Mouse (Mus musculus) CH12.LX (cell line): ENCODE results near the gene Tmem219. TPM values are rescaled to one million over a fixed set of nuclear protein-coding genes. Genes with fewer than 3 reads are reported as not detected.

Experiments used
- DNase-seq: peaks from one replicate; pipeline ENCODE4 v3.0.0-alpha.2; 2013; ENCODE audit errors: extremely low read depth
- H3K27ac ChIP-seq: 2 replicates; pipeline ENCODE4 v1.5.1; 2012; ENCODE audit warnings: low read depth, mild to moderate bottlenecking, control low read depth, moderate library complexity; ENCODE audit not compliant: insufficient read depth
- H3K27me3 ChIP-seq: replicated peaks from 2 replicates; pipeline ENCODE3; 2012; ENCODE audit warnings: inconsistent platforms
- H3K36me3 ChIP-seq, 2 experiments: replicated peaks in 1 of 2; 2 replicates each; pipeline versions ENCODE3 to v1.6.1; 2012; ENCODE audit warnings: inconsistent platforms in 1 of 2, low read length in 1 of 2, mild to moderate bottlenecking in 1 of 2, mixed read lengths in 1 of 2, moderate library complexity in 1 of 2; ENCODE audit not compliant: control insufficient read depth in 1 of 2, insufficient read depth in 1 of 2
- H3K4me1 ChIP-seq, 2 experiments: 2 replicates each; pipeline ENCODE4 v1.6.1; 2012; ENCODE audit warnings: inconsistent platforms in 1 of 2, moderate library complexity in 1 of 2; ENCODE audit not compliant: insufficient read depth in 2 of 2, control insufficient read depth in 1 of 2
- H3K4me2 ChIP-seq: 2 replicates; pipeline ENCODE4 v1.6.1; 2012; ENCODE audit warnings: low read depth, mild to moderate bottlenecking, control low read depth; ENCODE audit not compliant: poor library complexity, insufficient read depth, severe bottlenecking
- H3K4me3 ChIP-seq, 3 experiments: fragments of 150-350 bp in 1 of 3; sonication (generic) in 1 of 3; replicated peaks in 1 of 3; 2 replicates each; pipeline versions ENCODE3 to v1.5.1; 2011 to 2012; ENCODE audit warnings: low read depth in 2 of 3, low read length in 2 of 3, mild to moderate bottlenecking in 2 of 3, moderate library complexity in 2 of 3, control low read depth in 1 of 3, improper control_type of control experiment in 1 of 3, inconsistent platforms in 1 of 3, mixed read lengths in 1 of 3; ENCODE audit not compliant: poor library complexity in 1 of 3
- H3K79me2 ChIP-seq: replicated peaks from 2 replicates; pipeline ENCODE4 v1.6.1; 2012; ENCODE audit warnings: mild to moderate bottlenecking, moderate library complexity; ENCODE audit not compliant: control insufficient read depth, poor library complexity, insufficient read depth, severe bottlenecking; ENCODE audit errors: extremely low read depth
- H3K9ac ChIP-seq: 2 replicates; pipeline ENCODE4 v1.6.1; 2012; ENCODE audit warnings: low read depth, mild to moderate bottlenecking, control low read depth, moderate library complexity; ENCODE audit not compliant: insufficient read depth
- H3K9me3 ChIP-seq: replicated peaks from 2 replicates; pipeline ENCODE3; 2012; ENCODE audit warnings: low read length, inconsistent platforms, mixed read lengths
- BHLHE40 ChIP-seq: IDR thresholded peaks from 2 replicates; pipeline ENCODE4 v1.6.1; 2011; ENCODE audit warnings: mild to moderate bottlenecking, low read depth, low read length, improper control_type of control experiment
- CHD1 ChIP-seq: IDR thresholded peaks from 2 replicates; pipeline ENCODE4 v1.6.1; 2012; ENCODE audit warnings: low read depth, low read length, improper control_type of control experiment, inconsistent platforms
- CHD2 ChIP-seq: IDR thresholded peaks from 2 replicates; pipeline ENCODE4 v1.6.1; 2011; ENCODE audit warnings: low read length, improper control_type of control experiment
- CTCF ChIP-seq, 2 experiments: IDR thresholded peaks in 1 of 2; conservative IDR thresholded peaks in 1 of 2; 2 replicates each; pipeline ENCODE4 v1.5.1; 2011 to 2012; ENCODE audit warnings: low read depth in 2 of 2, low read length in 2 of 2, improper control_type of control experiment in 1 of 2, inconsistent platforms in 1 of 2, mild to moderate bottlenecking in 1 of 2, moderate library complexity in 1 of 2
- E2F4 ChIP-seq: IDR thresholded peaks from 2 replicates; pipeline ENCODE4 v1.6.1; 2011; ENCODE audit warnings: low read depth, low read length, improper control_type of control experiment; ENCODE audit not compliant: insufficient replicate concordance
- EP300 ChIP-seq: IDR thresholded peaks from 2 replicates; pipeline ENCODE4 v1.6.1; 2011; ENCODE audit warnings: low read length, improper control_type of control experiment
- ETS1 ChIP-seq: conservative IDR thresholded peaks from 2 replicates; pipeline ENCODE4 v1.6.1; 2012; ENCODE audit warnings: low read depth, mild to moderate bottlenecking, inconsistent platforms, low read length, improper control_type of control experiment, moderate library complexity
- HCFC1 ChIP-seq: IDR thresholded peaks from 2 replicates; pipeline ENCODE4 v1.6.1; 2012; ENCODE audit warnings: low read depth, mild to moderate bottlenecking, inconsistent platforms, low read length, improper control_type of control experiment
- IRF4 ChIP-seq: IDR thresholded peaks from 2 replicates; pipeline ENCODE4 v1.6.1; 2014; ENCODE audit warnings: low read depth, mild to moderate bottlenecking, inconsistent platforms, low read length, improper control_type of control experiment
- JUN ChIP-seq: IDR thresholded peaks from 2 replicates; pipeline ENCODE4 v1.6.1; 2011; ENCODE audit warnings: low read depth, mild to moderate bottlenecking, low read length, improper control_type of control experiment, moderate library complexity; ENCODE audit not compliant: insufficient read depth
- MAFK ChIP-seq: IDR thresholded peaks from 2 replicates; pipeline ENCODE4 v1.6.1; 2011; ENCODE audit warnings: low read length, improper control_type of control experiment; ENCODE audit not compliant: insufficient replicate concordance
- MAX ChIP-seq: IDR thresholded peaks from 2 replicates; pipeline ENCODE4 v1.6.1; 2011; ENCODE audit warnings: low read length, improper control_type of control experiment
- MAZ ChIP-seq: IDR thresholded peaks from 2 replicates; pipeline ENCODE4 v1.6.1; 2012; ENCODE audit warnings: low read depth, mild to moderate bottlenecking, inconsistent platforms, low read length, improper control_type of control experiment, moderate library complexity
- MEF2A ChIP-seq: IDR thresholded peaks from 2 replicates; pipeline ENCODE4 v1.6.1; 2014; ENCODE audit warnings: low read depth, mild to moderate bottlenecking, inconsistent platforms, low read length, improper control_type of control experiment, borderline replicate concordance
- MXI1 ChIP-seq: IDR thresholded peaks from 2 replicates; pipeline ENCODE4 v1.6.1; 2011; ENCODE audit warnings: mild to moderate bottlenecking, low read depth, low read length, improper control_type of control experiment
- NELFE ChIP-seq: IDR thresholded peaks from 2 replicates; pipeline ENCODE4 v1.6.1; 2011; ENCODE audit warnings: low read depth, low read length, improper control_type of control experiment
- PAX5 ChIP-seq: IDR thresholded peaks from 2 replicates; pipeline ENCODE4 v1.6.1; 2012; ENCODE audit warnings: low read length, inconsistent platforms, mixed read lengths
- POLR2A ChIP-seq: IDR thresholded peaks from 2 replicates; pipeline ENCODE4 v1.6.1; 2011; ENCODE audit warnings: low read depth, mild to moderate bottlenecking, improper control_type of control experiment, low read length
- POLR2AphosphoS2 ChIP-seq: IDR thresholded peaks from 2 replicates; pipeline ENCODE4 v1.6.1; 2011; ENCODE audit warnings: low read depth, low read length, improper control_type of control experiment
- RAD21 ChIP-seq: IDR thresholded peaks from 2 replicates; pipeline ENCODE4 v1.6.1; 2011; ENCODE audit warnings: low read depth, mild to moderate bottlenecking, low read length, improper control_type of control experiment, moderate library complexity
- RCOR1 ChIP-seq: conservative IDR thresholded peaks from 2 replicates; pipeline ENCODE4 v1.6.1; 2012; ENCODE audit warnings: low read depth, mild to moderate bottlenecking, inconsistent platforms, low read length, improper control_type of control experiment
- SIN3A ChIP-seq: IDR thresholded peaks from 2 replicates; pipeline ENCODE4 v1.6.1; 2012; ENCODE audit warnings: low read length, improper control_type of control experiment, inconsistent platforms
- TBP ChIP-seq: conservative IDR thresholded peaks from 2 replicates; pipeline ENCODE4 v1.6.1; 2011; ENCODE audit warnings: low read depth, low read length, improper control_type of control experiment
- TCF12 ChIP-seq: IDR thresholded peaks from 2 replicates; pipeline ENCODE4 v1.6.1; 2014; ENCODE audit warnings: low read depth, mild to moderate bottlenecking, inconsistent platforms, low read length, improper control_type of control experiment
- UBTF ChIP-seq: IDR thresholded peaks from 2 replicates; pipeline ENCODE4 v1.6.1; 2012; ENCODE audit warnings: low read depth, mild to moderate bottlenecking, inconsistent platforms, low read length, improper control_type of control experiment, moderate library complexity
- ZKSCAN1 ChIP-seq: IDR thresholded peaks from 2 replicates; pipeline ENCODE4 v1.6.1; 2012; ENCODE audit warnings: low read depth, inconsistent platforms, low read length, improper control_type of control experiment, borderline replicate concordance
- dilution Hi-C: fragments of 300-500 bp; cut with MboI; formaldehyde crosslinking; loops from 2 replicates; pipeline ENCODE4 v1.14.3; 2020; ENCODE audit warnings: low sequenced_read_pairs; ENCODE audit not compliant: extremely low pct_unique_long_range_greater_than_20kb, extremely low pct_ligation_motif_present
- in situ Hi-C: fragments of 300-500 bp; cut with MboI; formaldehyde crosslinking; loops from 3 replicates; pipeline ENCODE4 v1.14.3; 2019; ENCODE audit warnings: low sequenced_read_pairs, low pct_ligation_motif_present, low pct_unique_long_range_greater_than_20kb, mixed read lengths
- polyA plus RNA-seq: library from polyadenylated mRNA; unstranded; fragments of >175 nt; gene quantifications from 2 replicates; pipeline ENCODE4 v1.2.1, GENCODE M21; 2012; ENCODE audit warnings: low read depth; ENCODE audit not compliant: insufficient read length
- total RNA-seq, 2 experiments: library from RNA; depleted of rRNA; stranded (reverse); fragments of 300-350 nt in 1 of 2; fragments of >200 nt in 1 of 2; gene quantifications; 2 replicates each; pipeline ENCODE4 v1.2.3; 2012 to 2014

Gene Tmem219
- total and polyA plus RNA-seq, 3 experiments = 33.4 to 43.2 (median 37.4) TPM

GRCm38 (mm10) chr7:126941801-126942200, 19.1 kb upstream of the Tmem219 start:
- peak; percentile 85 for DNase-seq
- H3K27me3 ChIP-seq = no peaks in the 10 kb centered on the region
- TF ChIP-seq NELFE (peak; percentile 44; the same call in 1 of the 2 replicates), MEF2A (peak; percentile 64; the same call in 1 of the 2 replicates), JUN (no peak), CTCF (conservative IDR thresholded peaks at IDR 0.05 in 1 of 2, IDR thresholded peaks at IDR 0.05 in 1 of 2; ENCODE audit: low read depth in 2 of 2, low read length in 2 of 2) (no peak), MAX (0 out of 2 replicates have a peak, but pooled peaks have one; percentile 41), UBTF (no peak), SIN3A (peak; percentile 63; the same call in 1 of the 2 replicates), MAZ (peak; percentile 86), RCOR1 (peak; percentile 43; the same call in 1 of the 2 replicates), TBP (0 out of 2 replicates have a peak, but pooled peaks have one; percentile 67), RAD21 (no peak; the same call in none of the 2 replicates), POLR2AphosphoS2 (0 out of 2 replicates have a peak, but pooled peaks have one; percentile 33), PAX5 (no peak), ZKSCAN1 (no peak), MXI1 (peak; percentile 36; the same call in 1 of the 2 replicates), EP300 (peak; percentile 76), POLR2A (peak; percentile 68), ETS1 (peak; percentile 80), CHD1 (no peak), HCFC1 (no peak; the same call in 1 of the 2 replicates), BHLHE40 (peak; percentile 96), E2F4 (no peak), IRF4 (peak; percentile 91), TCF12 (peak; percentile 73; the same call in 1 of the 2 replicates), MAFK (0 out of 2 replicates have a peak, but pooled peaks have one; percentile 40), CHD2 (peak; percentile 60; the same call in 1 of the 2 replicates)
- peaks cover 3% of the 10 kb centered on the region for H3K79me2 ChIP-seq
- H3K4me2 ChIP-seq = peak overlapping the region; percentile 81
- in situ Hi-C loops (no loop called here), dilution Hi-C loops (no loop called here)
- peak overlapping the region; percentile 39 to 54 (median 53) for H3K4me3 ChIP-seq
- H3K4me1 ChIP-seq = peaks cover 23 to 76% of the 10 kb centered on the region in 2 experiments
- H3K36me3 ChIP-seq = peaks cover 22 to 73% of the 10 kb centered on the region in 2 experiments
- H3K27ac ChIP-seq = peak overlapping the region; percentile 95
- H3K9me3 ChIP-seq = peaks cover 8% of the 10 kb centered on the region
- H3K9ac ChIP-seq = peak overlapping the region; percentile 72; the same call in 1 of the 2 replicates
